Mouse (Mus musculus): Measurements from ENCODE around the gene Esrrg. TPM values are rescaled to one million over a fixed set of nuclear protein-coding genes. Genes with fewer than 3 reads are reported as not detected.

The Esrrg gene
- total RNA-seq, 1 experiment from 2014 or later = not detected

DNA sequence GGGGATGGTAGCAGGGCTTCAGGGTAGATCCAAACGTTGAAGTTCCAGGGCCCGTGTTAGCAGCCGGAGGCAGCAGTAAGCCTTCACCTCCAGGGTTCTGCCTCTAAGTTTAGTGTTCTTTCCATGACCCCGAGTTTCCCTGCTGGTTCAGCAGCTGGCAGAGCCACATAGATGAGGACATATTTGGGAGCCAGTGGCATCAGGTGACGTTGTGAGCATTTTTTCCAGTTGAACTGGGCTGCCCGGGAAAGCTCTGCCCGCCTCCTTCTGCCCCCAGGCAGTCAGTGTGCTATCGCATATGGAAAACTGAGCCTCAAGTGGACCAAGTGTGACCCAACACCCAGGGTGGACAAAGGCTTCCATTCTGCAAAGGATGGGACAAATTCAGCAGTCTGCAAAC, 36.7 kb downstream of the Esrrg start:
- ATAC-seq (replicated peaks; ENCODE audit: low read depth, poor library complexity, severe bottlenecking) = no peak

DNA sequence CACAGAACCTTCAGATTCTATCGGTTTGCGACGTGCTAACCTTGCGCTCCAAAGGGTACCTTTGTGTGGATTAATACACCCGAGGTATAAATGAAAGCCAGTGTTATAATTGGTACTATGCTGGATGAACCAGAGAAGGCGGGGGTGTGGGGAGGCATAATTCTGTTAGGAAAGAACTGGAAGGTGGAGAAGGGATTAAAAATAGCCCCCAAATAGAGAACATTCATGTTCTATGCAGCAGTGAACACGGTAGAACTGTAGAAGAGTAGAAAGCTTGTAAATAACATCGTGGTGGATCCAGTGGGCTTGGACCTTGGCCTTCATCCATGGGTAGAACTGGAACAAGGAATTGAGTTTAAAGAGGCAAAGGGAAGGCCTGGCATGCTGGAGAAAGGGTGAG, 40.0 kb downstream of the Esrrg start:
- ATAC-seq (replicated peaks; ENCODE audit: low read depth, poor library complexity, severe bottlenecking) = no peak

- no peak for ATAC-seq (replicated peaks; ENCODE audit: low read depth, poor library complexity, severe bottlenecking)
Observed at GRCm38 (mm10) chr1:187649871-187650270, 41.3 kb downstream of the Esrrg start.

DNA sequence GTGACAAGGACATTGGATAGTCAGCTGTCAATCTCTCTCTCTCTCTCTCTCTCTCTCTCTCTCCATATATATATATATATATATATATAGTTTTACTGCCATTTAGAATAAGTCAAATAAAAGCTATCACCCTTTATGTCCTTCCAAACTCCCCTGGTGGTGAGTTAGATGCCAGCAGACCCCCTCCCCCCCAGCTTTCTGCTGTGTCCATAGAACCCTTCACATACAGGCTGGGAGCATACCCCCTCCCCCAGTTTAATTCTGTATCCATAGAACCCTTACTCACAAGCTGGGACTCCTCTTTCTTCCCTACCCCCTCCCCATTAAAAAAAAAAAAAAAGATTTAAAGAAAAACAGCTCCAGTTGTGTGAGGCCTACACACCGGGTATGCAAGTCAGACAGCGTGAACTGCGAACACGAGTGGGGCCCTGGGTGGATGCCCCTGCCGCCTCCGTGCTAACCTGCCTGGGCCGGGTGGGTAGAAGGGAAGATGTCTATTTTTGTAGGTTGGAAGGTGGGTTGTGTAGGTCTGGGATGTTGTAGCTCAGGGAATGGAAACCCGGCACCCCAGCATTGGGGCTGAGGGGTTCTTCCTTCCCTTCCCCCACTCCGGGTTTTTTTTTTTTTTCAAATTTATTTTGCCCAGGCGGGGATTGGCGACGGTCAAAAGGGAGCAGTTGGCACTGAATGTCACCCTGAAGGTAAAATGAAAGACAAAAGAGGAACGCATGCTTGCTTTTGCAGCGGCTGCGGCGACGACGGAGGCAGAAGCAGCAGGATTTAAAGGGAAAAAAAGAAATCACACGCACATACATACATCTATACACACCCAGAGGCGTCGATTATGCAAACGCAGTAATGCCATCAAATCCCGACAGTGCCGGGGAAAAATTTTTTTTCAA, 42.4 kb downstream of the Esrrg start:
- no peak for ATAC-seq (replicated peaks; ENCODE audit: low read depth, poor library complexity, severe bottlenecking)

DNA sequence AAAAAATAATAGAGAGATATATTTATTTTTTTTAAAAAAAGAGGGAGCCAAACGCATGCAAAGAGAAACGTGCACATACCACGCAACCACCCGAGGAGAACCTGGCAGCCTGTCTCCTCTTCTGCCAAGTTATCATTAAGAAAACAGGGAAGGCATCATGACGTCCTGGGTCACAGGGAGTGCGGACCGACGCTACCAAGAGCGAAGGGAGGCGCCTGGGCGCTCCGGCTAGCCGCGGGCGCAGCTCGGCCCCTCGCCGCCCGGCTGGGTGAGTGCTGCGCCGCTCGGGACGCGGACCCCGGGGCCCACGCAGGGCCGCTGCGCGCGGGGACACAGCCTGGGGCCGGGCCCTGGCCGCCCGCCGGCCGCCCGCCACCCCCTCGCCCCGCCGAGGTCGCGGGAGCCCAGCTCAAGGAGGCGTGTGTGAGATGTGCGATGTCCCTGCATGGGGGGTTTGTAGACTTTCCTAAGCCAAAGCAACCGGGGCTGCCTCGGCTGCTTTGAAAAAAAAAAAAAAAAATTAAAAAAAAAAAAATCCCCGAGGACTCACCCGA, 43.2 kb downstream of the Esrrg start:
- ATAC-seq (replicated peaks; ENCODE audit: low read depth, poor library complexity, severe bottlenecking) = no peak

DNA sequence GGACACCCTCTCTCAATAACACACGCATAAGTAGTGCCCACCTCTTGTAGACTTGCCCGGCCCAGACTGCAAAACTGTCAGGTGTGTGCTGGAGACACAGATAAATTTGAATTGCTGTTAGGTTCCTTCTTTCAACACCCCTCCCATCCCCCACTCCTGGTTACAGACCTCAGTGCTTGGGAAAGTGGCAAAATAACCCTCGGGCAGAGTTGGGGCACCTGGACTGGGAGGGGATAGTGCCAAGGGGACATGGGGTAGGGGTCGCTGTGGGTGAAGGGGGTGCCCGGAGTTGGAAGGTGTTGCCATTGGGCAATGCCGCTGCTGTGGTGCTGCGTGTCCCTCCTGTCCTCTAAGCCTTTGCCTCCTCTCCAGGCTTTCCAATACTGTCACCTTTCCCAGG, 43.9 kb downstream of the Esrrg start:
- no peak for ATAC-seq (replicated peaks; ENCODE audit: low read depth, poor library complexity, severe bottlenecking)

DNA sequence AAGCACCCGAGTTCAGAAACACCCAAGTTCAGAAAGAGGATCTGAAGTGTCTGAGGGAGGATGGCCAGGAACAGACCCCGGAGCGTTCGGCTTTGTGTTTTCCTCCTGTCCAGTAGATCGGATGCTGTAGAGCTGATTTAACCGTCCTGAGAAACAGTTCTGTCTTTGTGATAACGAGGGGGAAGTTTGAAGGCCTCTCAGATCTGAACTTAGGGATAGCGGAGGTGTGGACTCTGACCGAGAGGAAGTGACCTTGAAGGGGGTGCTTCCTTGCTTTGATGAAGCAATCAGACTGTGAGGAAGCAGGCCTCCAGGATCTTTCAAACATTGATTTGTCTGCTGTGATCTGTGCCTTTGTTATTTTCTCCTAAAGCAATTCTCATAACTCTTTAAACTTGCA, 44.8 kb downstream of the Esrrg start:
- ATAC-seq (replicated peaks; ENCODE audit: low read depth, poor library complexity, severe bottlenecking) = peak; percentile 86

- ATAC-seq (replicated peaks; ENCODE audit: low read depth, poor library complexity, severe bottlenecking) = no peak
Observed at GRCm38 (mm10) chr1:187660963-187661362, 52.4 kb downstream of the Esrrg start.

DNA sequence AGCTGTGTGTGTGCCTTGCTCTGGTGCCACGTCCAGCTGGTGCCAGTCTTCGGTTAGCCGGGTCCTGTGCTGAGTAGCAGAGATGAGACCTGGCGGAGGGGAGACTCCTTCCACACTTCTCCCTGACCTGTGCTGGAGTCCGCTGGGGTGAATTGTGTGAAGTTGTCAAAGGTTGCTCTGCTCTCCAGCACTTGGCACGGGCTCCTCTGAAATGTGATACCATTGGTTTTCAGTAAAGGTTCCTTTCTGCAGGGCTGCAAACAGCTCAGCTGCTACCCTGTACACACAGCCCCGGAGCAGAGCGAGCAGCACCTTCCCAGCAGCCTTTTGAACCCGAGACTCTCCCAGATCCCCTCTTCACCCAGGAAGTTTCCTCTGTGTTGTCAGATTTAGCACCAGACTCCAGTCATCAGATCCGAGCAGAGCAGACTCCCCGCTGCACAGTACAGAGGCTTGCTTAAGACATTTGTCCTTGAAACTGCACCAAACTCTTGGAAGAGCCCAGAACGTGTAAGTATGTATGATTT, 53.6 kb downstream of the Esrrg start:
- ATAC-seq (replicated peaks; ENCODE audit: low read depth, poor library complexity, severe bottlenecking) = no peak

DNA sequence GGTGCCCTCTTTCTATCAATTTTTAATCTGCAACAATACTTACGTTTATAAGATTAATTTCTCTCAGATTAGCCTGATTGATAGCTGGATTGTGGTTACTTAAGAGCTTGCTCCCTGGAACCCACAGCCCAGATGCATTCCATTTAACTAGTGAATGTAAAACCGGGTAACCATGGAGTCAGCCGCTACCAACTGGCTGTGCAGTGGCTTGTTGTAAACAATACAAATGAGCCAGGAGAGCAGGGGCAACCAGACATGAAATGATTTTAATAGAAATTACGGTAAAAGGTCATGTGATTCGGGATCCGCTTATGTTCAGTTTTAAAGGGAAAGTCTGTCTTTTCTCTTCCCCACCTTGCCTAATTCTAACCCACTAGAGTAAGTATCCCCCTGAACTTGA, 54.8 kb downstream of the Esrrg start:
- no peak for ATAC-seq (replicated peaks; ENCODE audit: low read depth, poor library complexity, severe bottlenecking)

DNA sequence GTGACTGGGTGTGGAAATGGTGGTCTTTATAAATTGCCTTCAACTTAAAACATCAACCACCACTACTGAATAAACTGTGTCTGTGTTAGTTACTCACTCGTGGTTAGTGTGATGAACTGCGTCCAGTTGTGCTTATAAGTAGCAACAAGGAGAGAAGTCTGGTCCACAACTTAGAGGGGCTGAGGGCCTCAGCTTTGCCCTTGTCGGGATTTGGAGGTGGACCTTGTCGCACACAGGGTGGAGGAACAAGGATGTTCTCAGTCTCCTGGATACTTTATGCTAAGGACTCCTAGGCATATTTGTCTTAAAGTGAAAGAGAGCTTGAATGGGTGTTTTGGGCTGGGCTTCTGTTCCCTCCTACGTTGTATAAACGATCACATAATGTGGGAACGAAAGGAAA, 55.7 kb downstream of the Esrrg start:
- no peak for ATAC-seq (replicated peaks; ENCODE audit: low read depth, poor library complexity, severe bottlenecking)

- ATAC-seq (replicated peaks; ENCODE audit: low read depth, poor library complexity, severe bottlenecking) = no peak
Observed at GRCm38 (mm10) chr1:187665901-187666600, 57.5 kb downstream of the Esrrg start.

DNA sequence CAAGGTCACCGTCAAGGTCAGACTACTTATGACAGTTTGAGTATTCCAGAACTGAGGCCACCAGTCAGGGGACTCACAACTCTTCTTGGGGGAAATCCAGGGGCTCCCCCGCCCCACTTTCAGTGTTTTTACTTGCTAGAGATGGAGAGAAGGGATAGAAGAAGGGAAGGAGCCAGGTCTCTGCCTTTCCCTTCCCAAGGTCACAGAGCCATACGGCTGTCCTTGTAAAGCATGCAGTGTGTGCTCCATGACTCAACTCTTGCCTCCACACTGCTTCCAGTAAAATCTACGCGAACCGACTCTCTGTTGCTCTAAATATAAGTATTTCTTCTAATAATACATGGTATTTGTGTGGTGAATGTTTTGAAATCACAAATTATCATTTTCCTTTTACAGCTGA, 61.2 kb downstream of the Esrrg start:
- no peak for ATAC-seq (replicated peaks; ENCODE audit: low read depth, poor library complexity, severe bottlenecking)

- ATAC-seq (replicated peaks; ENCODE audit: low read depth, poor library complexity, severe bottlenecking) = no peak
Observed at GRCm38 (mm10) chr1:187672446-187672845, 63.9 kb downstream of the Esrrg start.

DNA sequence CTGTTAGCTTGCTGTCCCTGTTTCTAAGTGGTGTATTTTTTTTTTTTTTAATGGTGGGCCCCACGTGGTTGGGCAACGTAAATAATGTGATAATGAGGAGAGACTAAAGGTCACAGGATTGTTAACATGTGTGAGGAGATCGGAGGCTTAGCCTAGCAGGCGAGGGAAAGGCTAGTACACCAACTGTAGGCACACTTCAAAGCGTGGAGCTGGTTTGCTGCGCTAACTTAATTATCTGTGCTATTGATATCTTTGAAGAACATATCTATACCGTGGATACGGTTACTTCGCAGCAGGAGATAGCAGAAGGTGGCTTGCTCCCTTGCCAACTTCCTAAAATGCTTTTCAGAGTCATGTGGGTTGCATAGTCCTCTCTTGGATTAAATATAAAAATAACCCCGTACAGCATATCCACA, 66.2 kb downstream of the Esrrg start:
- ATAC-seq (replicated peaks; ENCODE audit: low read depth, poor library complexity, severe bottlenecking) = no peak

DNA sequence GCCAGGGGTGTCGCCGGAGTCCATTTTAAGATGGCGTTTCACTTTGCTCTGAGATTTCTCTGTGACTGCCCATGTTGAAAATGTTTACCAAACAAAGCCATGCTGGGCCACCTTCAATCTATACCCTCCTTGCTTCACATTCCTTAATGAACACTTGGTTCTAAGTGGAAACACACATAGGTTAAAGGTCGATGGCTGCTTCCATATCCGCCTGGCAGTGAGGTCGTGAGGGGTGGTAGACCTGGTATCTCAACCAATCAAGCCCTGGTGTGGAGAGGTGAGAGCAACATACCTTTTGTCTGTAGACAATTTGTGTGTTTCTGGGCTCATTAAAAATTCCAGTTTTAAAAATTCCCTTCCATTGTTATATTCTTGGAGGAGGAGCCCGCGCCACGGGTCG, 68.0 kb downstream of the Esrrg start:
- no peak for ATAC-seq (replicated peaks; ENCODE audit: low read depth, poor library complexity, severe bottlenecking)

DNA sequence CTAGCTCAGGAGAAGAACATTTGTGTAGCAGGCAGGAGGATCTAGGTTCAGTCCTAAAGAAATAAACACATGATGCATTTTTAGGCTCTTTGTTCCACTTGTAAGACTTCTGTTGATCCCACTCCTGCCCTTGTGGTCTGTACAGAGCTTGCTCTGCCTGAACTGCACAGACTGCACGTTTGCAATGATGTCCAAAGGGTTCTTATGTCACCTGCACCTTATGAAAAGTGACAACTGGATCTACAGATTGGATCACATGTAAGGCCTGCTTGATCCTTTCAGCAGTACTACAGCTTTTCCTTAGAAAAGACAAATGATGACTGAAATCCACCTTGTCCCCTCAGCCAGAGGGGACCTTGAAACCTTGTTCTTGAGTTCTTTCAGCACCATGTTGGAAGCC, 70.7 kb downstream of the Esrrg start:
- no peak for ATAC-seq (replicated peaks; ENCODE audit: low read depth, poor library complexity, severe bottlenecking)

DNA sequence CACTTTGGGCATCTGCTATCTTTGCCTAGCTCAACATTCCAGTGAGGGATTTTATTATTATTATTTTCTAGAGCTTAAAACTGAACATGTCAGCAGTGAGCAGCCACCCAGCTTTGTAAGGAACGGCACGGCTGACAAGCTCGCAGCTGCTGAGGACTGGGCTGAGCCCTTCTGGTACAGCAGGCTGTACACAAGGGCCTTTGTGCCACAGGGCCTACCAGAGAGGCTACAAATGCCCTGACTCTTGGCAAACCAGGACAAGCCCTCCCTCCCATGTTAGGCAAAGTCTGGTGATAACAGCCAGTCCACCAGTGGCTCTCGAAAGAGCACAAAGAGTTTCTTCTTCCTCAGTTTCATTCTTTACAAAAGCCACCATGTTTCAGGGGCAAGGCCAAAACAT, 75.9 kb downstream of the Esrrg start:
- ATAC-seq (replicated peaks; ENCODE audit: low read depth, poor library complexity, severe bottlenecking) = no peak

- ATAC-seq (replicated peaks; ENCODE audit: low read depth, poor library complexity, severe bottlenecking) = no peak
Observed at GRCm38 (mm10) chr1:187691846-187692525, 83.4 kb downstream of the Esrrg start.

DNA sequence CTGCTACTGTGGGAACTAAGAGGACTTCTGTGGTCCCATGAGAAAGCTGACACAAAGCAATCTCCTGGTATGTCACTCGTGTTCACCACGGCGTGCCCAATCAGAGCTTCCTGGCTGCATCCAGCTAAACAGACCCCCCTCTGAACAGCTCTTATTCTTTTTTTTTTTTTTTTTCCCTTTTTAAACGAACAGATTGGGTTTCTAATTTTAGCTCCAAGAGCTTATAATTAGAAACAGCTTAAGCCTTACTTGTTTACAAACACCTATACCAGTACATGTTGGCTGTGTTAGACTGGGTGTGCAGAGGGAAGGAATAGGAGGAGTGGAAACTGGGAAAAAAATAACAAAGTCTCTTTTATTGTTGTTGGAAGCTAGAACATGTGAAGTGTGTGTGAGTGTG, 86.3 kb downstream of the Esrrg start:
- no peak for ATAC-seq (replicated peaks; ENCODE audit: low read depth, poor library complexity, severe bottlenecking)

All from common myeloid progenitor, adult 5-6 weeks (primary cell).